Mouse (Mus musculus) CH12.LX (cell line): ENCODE measurements at regions not wholly inside any gene's neighbourhood (a gene's known extent, or its start where the extent isn't known, plus 50 kb on each side); places are given as distances from the start of the nearest gene placed in this dataset.

Experiments
- DNase-seq: peaks from one replicate; pipeline ENCODE4 v3.0.0-alpha.2; 2013; ENCODE audit errors: extremely low read depth
- H3K27ac ChIP-seq: 2 replicates; pipeline ENCODE4 v1.5.1; 2012; ENCODE audit warnings: low read depth, mild to moderate bottlenecking, control low read depth, moderate library complexity; ENCODE audit not compliant: insufficient read depth
- H3K27me3 ChIP-seq: replicated peaks from 2 replicates; pipeline ENCODE3; 2012; ENCODE audit warnings: inconsistent platforms
- H3K36me3 ChIP-seq, 2 experiments: replicated peaks in 1 of 2; 2 replicates each; pipeline versions ENCODE3 to v1.6.1; 2012; ENCODE audit warnings: inconsistent platforms in 1 of 2, low read length in 1 of 2, mild to moderate bottlenecking in 1 of 2, mixed read lengths in 1 of 2, moderate library complexity in 1 of 2; ENCODE audit not compliant: control insufficient read depth in 1 of 2, insufficient read depth in 1 of 2
- H3K4me1 ChIP-seq, 2 experiments: 2 replicates each; pipeline ENCODE4 v1.6.1; 2012; ENCODE audit warnings: inconsistent platforms in 1 of 2, moderate library complexity in 1 of 2; ENCODE audit not compliant: insufficient read depth in 2 of 2, control insufficient read depth in 1 of 2
- H3K4me2 ChIP-seq: 2 replicates; pipeline ENCODE4 v1.6.1; 2012; ENCODE audit warnings: low read depth, mild to moderate bottlenecking, control low read depth; ENCODE audit not compliant: poor library complexity, insufficient read depth, severe bottlenecking
- H3K4me3 ChIP-seq, 3 experiments: fragments of 150-350 bp in 1 of 3; sonication (generic) in 1 of 3; replicated peaks in 1 of 3; 2 replicates each; pipeline versions ENCODE3 to v1.5.1; 2011 to 2012; ENCODE audit warnings: low read depth in 2 of 3, low read length in 2 of 3, mild to moderate bottlenecking in 2 of 3, moderate library complexity in 2 of 3, control low read depth in 1 of 3, improper control_type of control experiment in 1 of 3, inconsistent platforms in 1 of 3, mixed read lengths in 1 of 3; ENCODE audit not compliant: poor library complexity in 1 of 3
- H3K79me2 ChIP-seq: replicated peaks from 2 replicates; pipeline ENCODE4 v1.6.1; 2012; ENCODE audit warnings: mild to moderate bottlenecking, moderate library complexity; ENCODE audit not compliant: control insufficient read depth, poor library complexity, insufficient read depth, severe bottlenecking; ENCODE audit errors: extremely low read depth
- H3K9ac ChIP-seq: 2 replicates; pipeline ENCODE4 v1.6.1; 2012; ENCODE audit warnings: low read depth, mild to moderate bottlenecking, control low read depth, moderate library complexity; ENCODE audit not compliant: insufficient read depth
- H3K9me3 ChIP-seq: replicated peaks from 2 replicates; pipeline ENCODE3; 2012; ENCODE audit warnings: low read length, inconsistent platforms, mixed read lengths
- BHLHE40 ChIP-seq: IDR thresholded peaks from 2 replicates; pipeline ENCODE4 v1.6.1; 2011; ENCODE audit warnings: mild to moderate bottlenecking, low read depth, low read length, improper control_type of control experiment
- CHD1 ChIP-seq: IDR thresholded peaks from 2 replicates; pipeline ENCODE4 v1.6.1; 2012; ENCODE audit warnings: low read depth, low read length, improper control_type of control experiment, inconsistent platforms
- CTCF ChIP-seq, 2 experiments: IDR thresholded peaks in 1 of 2; conservative IDR thresholded peaks in 1 of 2; 2 replicates each; pipeline ENCODE4 v1.5.1; 2011 to 2012; ENCODE audit warnings: low read depth in 2 of 2, low read length in 2 of 2, improper control_type of control experiment in 1 of 2, inconsistent platforms in 1 of 2, mild to moderate bottlenecking in 1 of 2, moderate library complexity in 1 of 2
- E2F4 ChIP-seq: IDR thresholded peaks from 2 replicates; pipeline ENCODE4 v1.6.1; 2011; ENCODE audit warnings: low read depth, low read length, improper control_type of control experiment; ENCODE audit not compliant: insufficient replicate concordance
- GABPA ChIP-seq: IDR thresholded peaks from 2 replicates; pipeline ENCODE4 v1.6.1; 2012; ENCODE audit warnings: low read depth, low read length, improper control_type of control experiment, inconsistent platforms; ENCODE audit not compliant: insufficient replicate concordance
- JUND ChIP-seq: conservative IDR thresholded peaks from 2 replicates; pipeline ENCODE4 v1.6.1; 2011; ENCODE audit warnings: low read depth, low read length, improper control_type of control experiment
- KAT2A ChIP-seq: IDR thresholded peaks from 2 replicates; pipeline ENCODE4 v1.6.1; 2012; ENCODE audit warnings: low read length, improper control_type of control experiment, inconsistent platforms; ENCODE audit not compliant: insufficient replicate concordance
- MAFK ChIP-seq: IDR thresholded peaks from 2 replicates; pipeline ENCODE4 v1.6.1; 2011; ENCODE audit warnings: low read length, improper control_type of control experiment; ENCODE audit not compliant: insufficient replicate concordance
- MAZ ChIP-seq: IDR thresholded peaks from 2 replicates; pipeline ENCODE4 v1.6.1; 2012; ENCODE audit warnings: low read depth, mild to moderate bottlenecking, inconsistent platforms, low read length, improper control_type of control experiment, moderate library complexity
- NELFE ChIP-seq: IDR thresholded peaks from 2 replicates; pipeline ENCODE4 v1.6.1; 2011; ENCODE audit warnings: low read depth, low read length, improper control_type of control experiment
- PAX5 ChIP-seq: IDR thresholded peaks from 2 replicates; pipeline ENCODE4 v1.6.1; 2012; ENCODE audit warnings: low read length, inconsistent platforms, mixed read lengths
- POLR2AphosphoS2 ChIP-seq: IDR thresholded peaks from 2 replicates; pipeline ENCODE4 v1.6.1; 2011; ENCODE audit warnings: low read depth, low read length, improper control_type of control experiment
- SIN3A ChIP-seq: IDR thresholded peaks from 2 replicates; pipeline ENCODE4 v1.6.1; 2012; ENCODE audit warnings: low read length, improper control_type of control experiment, inconsistent platforms
- SMC3 ChIP-seq: IDR thresholded peaks from 2 replicates; pipeline ENCODE4 v1.6.1; 2011; ENCODE audit warnings: low read depth, low read length, improper control_type of control experiment
- ZMIZ1 ChIP-seq: IDR thresholded peaks from 2 replicates; pipeline ENCODE4 v1.6.1; 2012; ENCODE audit warnings: low read depth, mild to moderate bottlenecking, inconsistent platforms, low read length, improper control_type of control experiment
- dilution Hi-C: fragments of 300-500 bp; cut with MboI; formaldehyde crosslinking; loops from 2 replicates; pipeline ENCODE4 v1.14.3; 2020; ENCODE audit warnings: low sequenced_read_pairs; ENCODE audit not compliant: extremely low pct_unique_long_range_greater_than_20kb, extremely low pct_ligation_motif_present
- in situ Hi-C: fragments of 300-500 bp; cut with MboI; formaldehyde crosslinking; loops from 3 replicates; pipeline ENCODE4 v1.14.3; 2019; ENCODE audit warnings: low sequenced_read_pairs, low pct_ligation_motif_present, low pct_unique_long_range_greater_than_20kb, mixed read lengths

- dilution Hi-C loops = no loop called here
- TF ChIP-seq BHLHE40 (no peak), CHD1 (no peak), MAZ (no peak), E2F4 (no peak), MAFK (no peak), NELFE (no peak)
- Histone ChIP-seq H3K27me3 (no peaks in the 10 kb centered on the region), H3K4me3 (no peak overlapping the region), H3K36me3 (no peaks in the 10 kb centered on the region), H3K79me2 (no peaks in the 10 kb centered on the region), H3K4me1 (no peaks in the 10 kb centered on the region), H3K4me2 (no peak overlapping the region), H3K9ac (no peak overlapping the region), H3K9me3 (peaks cover 19% of the 10 kb centered on the region), H3K27ac (no peak overlapping the region)
- in situ Hi-C loops = no loop called here
- no peak for DNase-seq
Measured at GRCm38 (mm10) chr1:18498556-18498955, 233.6 kb upstream of the Defb41 start.

DNA sequence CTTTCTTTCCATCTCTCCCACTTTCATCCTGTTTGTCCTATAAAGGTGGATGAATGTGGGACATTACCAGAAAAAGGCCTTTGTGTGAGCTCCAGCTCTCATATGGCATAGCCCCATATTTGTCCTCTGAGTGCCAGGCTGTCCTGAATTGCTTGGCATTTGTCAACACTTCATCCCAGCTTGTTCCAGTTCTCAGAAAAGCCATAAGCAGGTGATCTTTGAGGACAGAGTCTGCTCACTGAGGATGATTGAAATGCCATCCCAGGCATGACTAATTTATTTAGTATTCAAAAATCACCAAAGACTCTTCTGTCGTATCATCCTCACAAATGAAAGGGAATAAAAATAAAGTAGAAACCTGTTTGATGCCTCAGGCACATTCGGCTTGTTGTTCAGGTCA is 203.6 kb upstream of the Defb41 start:
- in situ Hi-C loops (no loop called here), dilution Hi-C loops (no loop called here)
- Histone ChIP-seq H3K79me2 (no peaks in the 10 kb centered on the region), H3K4me2 (no peak overlapping the region), H3K4me1 (no peaks in the 10 kb centered on the region), H3K27ac (no peak overlapping the region), H3K4me3 (no peak overlapping the region), H3K9me3 (peaks cover 21% of the 10 kb centered on the region), H3K27me3 (no peaks in the 10 kb centered on the region), H3K9ac (no peak overlapping the region), H3K36me3 (no peaks in the 10 kb centered on the region)
- no peak for DNase-seq
- TF ChIP-seq KAT2A (no peak), CTCF (conservative IDR thresholded peaks at IDR 0.05 in 1 of 2, IDR thresholded peaks at IDR 0.05 in 1 of 2; ENCODE audit: low read depth in 2 of 2, low read length in 2 of 2) (no peak), JUND (no peak), GABPA (no peak), POLR2AphosphoS2 (no peak), ZMIZ1 (no peak), SIN3A (no peak), SMC3 (no peak)

- no peaks in the 10 kb centered on the region for H3K79me2 ChIP-seq
- no peak for DNase-seq
- no peak for TF ChIP-seq PAX5
- no peak overlapping the region for H3K4me2 ChIP-seq
- H3K9me3 ChIP-seq = peaks cover 27% of the 10 kb centered on the region
- H3K27ac ChIP-seq = no peak overlapping the region
- in situ Hi-C loops (no loop called here), dilution Hi-C loops (no loop called here)
- no peaks in the 10 kb centered on the region for H3K27me3 ChIP-seq
- H3K4me1 ChIP-seq = no peaks in the 10 kb centered on the region
- no peak overlapping the region for H3K4me3 ChIP-seq
- H3K9ac ChIP-seq = no peak overlapping the region
- no peaks in the 10 kb centered on the region for H3K36me3 ChIP-seq
Measured at GRCm38 (mm10) chr1:18465303-18465829, 200.4 kb upstream of the Defb41 start.
